Mouse (Mus musculus) cortical plate, adult 2 months (tissue): ENCODE measurements around the gene Mmp11.

Source experiments
- CTCF ChIP-seq: fragments of 200-500 bp; IDR thresholded peaks from 2 replicates; pipeline ENCODE4 v1.5.1; 2011; ENCODE audit warnings: mild to moderate bottlenecking, control low read depth, low read length; ENCODE audit not compliant: insufficient read depth; ENCODE audit errors: extremely low read depth
- POLR2A ChIP-seq: fragments of 200-500 bp; IDR thresholded peaks from 2 replicates; pipeline ENCODE4 v1.6.1; 2011; ENCODE audit warnings: mild to moderate bottlenecking, low read length, control low read depth; ENCODE audit not compliant: insufficient read depth; ENCODE audit errors: extremely low read depth

GRCm38 (mm10) chr10:75931311-75931710 is 5.0 kb downstream of the Mmp11 start:
- TF ChIP-seq CTCF (no peak), POLR2A (no peak)
